Mouse (Mus musculus) spleen, adult 18-20 months (tissue): Measurements from ENCODE around the gene Emc7.
"Not testable (repeated sequence)": the region's sequence is repeated elsewhere in the genome, so short reads cannot be mapped to it uniquely, and the experiment has no call there.

Source experiments
- DNase-seq, 2 experiments: peaks; one replicate each; pipeline ENCODE4 v3.0.0; 2022; ENCODE audit warnings: mixed read lengths in 2 of 2

The Emc7 gene

DNA sequence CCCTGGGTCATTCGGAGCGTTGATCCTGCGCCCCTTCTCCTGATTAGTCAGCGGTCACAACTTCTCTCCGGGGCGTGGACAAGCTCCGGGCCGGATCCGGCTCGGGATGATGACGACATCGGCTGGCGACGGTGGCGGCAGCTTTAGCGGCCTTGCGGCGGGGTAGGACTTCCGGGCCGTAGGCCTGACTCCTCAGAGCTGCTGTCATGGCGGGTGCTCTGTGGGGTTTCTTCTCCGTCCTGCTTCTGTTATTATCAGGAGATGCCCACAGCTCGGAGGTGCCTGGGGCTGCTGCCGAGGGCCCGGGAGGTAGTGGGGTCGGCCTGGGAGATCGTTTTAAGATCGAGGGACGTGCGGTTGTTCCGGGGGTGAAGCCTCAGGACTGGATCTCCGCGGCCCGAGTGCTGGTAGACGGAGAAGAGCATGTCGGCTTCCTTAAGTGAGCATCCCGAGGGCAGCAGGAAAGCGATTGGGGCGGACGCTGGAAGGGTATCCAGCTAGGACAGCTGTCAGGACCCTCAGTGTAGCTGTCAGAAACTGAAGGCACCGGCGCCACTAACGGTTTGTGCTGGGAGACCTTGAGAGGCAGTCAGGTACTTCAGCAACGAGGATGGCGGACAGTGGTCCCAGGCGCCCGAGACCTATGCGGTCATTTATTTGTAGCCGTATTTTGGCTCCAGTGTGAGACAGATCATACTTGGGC is at the start of gene Emc7:
Emc7 (plus strand) TSS at position 136 of the 703 bp plus-strand sequence.
- peak; percentile 95 to 96 for DNase-seq

DNA sequence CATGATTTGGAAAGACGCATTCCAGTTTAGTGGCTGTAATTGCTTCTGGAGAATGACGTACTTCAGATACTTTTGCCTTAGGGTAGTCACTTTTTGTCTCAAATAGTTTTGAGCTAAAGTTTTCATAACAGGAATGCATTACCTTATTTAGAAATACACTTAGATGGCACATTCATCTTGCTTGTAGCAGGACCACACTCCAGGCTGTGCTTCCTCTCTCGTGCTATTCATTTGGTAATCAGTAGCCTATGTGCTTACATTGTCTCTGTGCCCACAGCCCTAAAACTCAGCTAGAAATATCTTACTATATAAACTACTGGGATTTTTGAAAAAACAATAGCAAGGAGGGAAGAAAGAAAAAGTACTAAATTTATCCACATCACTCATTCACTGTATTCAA is 47.8 kb upstream of the Emc7 start:
- DNase-seq: no peak

DNA sequence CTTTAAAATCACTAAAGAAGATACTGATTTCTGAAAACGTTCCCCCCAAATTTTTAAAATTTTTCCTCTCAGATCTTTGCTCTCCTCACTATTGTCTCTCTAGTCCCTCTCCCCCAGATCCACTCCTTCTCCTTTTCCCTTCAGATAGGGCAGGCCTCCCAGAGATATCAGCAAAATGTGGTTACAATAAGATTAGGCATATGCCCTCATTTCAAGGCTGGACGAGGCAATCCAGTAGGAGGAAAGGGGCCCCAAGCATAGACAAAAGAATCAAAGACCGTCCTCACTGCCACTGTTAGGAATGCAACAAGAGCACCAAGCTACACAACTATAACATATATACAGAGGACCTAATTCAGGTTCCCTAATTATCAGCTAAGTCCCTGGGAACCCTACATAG is 29.5 kb upstream of the Emc7 start:
- DNase-seq: no peak

DNA sequence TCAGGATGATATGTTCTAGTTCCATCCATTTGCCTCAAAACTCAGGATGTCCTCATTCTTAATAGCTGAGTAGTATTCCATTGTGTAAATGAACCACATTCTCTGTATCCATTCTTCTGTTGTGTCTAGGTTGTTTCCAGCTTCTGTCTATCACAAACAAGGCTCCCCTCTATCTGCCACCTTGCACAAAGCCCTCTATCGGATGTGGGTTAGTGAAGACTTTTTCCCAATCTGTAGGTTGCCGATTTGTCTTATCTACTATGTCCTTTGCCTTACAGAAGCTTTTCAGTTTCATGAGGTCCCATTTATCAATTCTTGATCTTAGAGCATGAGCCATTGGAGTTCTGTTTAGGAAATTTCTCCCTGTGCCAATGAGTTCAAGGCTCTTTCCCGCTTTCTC is 26.3 kb upstream of the Emc7 start:
- DNase-seq: not testable (repeated sequence)

DNA sequence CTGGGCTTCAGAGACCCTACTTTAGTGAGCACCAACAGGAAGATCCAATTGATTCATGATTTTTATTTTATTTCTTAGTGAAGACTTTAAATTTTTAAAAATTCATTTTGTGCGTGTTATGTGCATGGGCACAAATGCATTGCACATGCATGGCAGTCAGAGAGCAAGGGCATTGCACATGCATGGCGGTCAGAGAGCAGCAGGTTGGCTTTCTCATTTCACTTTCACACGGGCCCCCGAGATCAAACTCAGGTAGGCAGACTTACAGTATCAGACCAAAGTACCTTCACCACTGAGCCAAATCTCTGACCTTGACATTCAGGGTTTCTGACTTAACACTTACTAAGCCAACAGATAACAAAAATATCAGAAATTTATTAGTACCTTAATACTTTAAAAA is 25.1 kb upstream of the Emc7 start:
- no peak for DNase-seq

DNA sequence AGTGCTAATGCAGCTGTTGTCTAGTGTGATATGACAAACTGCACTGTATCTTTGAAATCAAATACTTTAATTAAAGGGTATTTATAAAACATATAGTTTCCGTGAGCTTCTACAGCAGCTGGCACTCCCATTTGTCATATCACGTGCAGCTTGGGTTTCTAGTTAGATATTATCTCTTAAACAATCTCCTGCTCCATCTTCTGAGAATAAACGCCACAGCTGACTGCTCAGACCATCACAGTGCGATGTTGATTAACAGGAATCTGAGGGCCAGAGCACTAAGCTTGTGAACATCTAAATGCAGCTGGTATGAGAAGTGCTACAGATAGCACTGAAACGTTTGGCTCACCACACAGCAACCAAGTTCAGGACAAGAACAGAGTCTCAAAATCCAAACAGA is 24.4 kb upstream of the Emc7 start:
- DNase-seq: no peak

DNA sequence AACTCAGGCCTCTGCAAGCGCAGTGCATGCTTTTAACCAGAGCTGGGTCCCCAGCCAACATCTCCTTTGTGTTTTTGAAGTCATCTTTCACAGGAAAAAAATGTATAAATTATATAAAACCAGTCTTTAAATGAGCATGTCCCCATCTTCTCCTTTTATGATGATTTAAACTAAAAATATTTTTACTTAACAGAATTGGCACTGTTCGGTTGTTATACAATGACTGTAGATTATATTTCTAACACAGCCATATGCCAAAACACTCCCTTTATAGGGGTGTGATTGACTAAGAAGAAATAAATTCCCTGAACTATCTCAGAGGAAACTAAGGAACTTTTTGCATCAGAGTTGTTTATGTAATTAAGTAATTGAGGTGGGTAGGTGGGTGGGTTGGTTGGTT is 22.3 kb upstream of the Emc7 start:
- no peak for DNase-seq

DNA sequence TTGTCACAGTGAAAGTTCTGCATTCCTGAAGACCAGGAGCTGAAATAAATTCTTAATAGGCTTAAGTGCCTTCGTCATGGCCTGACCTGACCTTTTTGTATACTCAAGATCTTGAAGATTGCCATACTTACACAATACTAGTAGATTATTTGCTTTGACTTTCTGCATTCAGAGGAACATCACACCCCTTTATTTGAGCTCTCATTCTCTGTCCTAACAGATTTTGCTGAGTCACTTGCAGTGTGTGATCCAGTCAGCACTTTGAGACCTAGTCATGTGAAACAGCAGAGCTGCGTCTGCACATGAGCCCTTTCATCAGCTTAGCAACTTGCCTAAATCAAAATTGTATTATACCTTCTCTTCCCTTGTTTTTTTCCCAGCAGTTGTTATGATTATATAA is 21.4 kb upstream of the Emc7 start:
- no peak for DNase-seq

DNA sequence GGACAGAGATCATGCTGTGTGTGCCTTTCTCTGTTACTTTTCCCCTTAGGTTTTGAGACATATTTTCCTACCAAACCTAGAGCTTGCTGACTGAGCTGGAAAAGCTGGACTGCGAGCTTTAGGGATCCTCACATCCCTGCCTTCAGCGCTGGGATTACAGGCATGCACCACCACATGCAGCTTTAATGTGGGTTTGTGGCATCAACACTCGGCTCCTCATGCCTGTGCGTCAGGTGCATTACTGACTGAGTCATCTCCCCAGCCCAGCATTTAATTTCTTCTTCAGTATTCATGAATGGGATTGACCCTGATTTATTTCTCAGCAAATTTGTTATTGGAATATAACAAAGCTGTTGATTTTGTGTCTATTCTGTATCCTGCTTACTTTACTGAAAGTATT is 18.5 kb upstream of the Emc7 start:
- DNase-seq: no peak

DNA sequence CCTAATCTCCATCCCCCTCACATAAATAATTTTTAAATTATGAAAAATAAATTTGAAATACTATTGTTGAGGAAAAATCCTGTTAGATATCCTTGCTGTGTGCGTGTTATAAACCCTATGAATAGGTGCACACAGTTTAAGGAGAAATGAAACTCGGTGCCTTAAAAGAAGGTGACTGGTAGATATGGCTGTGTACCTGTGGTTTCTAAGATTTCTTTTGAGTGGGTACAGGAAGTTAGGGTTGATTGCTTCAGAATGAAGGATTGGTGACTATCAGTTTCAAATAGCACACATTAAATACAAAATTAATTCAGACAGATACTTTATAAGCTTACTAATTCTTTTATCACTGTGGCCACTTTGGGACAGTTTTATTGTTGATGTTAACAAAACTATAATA is 17.2 kb upstream of the Emc7 start:
- no peak for DNase-seq

DNA sequence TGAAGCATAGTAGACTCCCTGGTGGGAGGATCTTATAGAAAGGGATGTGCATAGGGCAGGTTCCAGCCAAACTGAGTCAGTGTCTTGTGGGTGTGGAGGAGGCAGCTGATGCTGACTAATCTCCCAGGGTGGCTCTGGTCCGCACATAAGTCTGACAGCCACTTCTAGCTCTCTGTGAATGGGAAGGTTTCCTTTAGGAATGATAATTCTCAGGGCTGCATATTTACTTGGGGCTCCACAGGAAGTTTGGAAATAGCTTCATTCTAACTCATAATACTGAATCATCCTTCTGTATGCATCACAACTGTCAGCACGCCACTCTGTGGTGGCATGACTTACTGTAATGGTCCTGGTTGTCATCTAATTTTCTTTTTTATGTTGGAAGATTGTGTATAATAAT is 11.3 kb upstream of the Emc7 start:
- DNase-seq: no peak

DNA sequence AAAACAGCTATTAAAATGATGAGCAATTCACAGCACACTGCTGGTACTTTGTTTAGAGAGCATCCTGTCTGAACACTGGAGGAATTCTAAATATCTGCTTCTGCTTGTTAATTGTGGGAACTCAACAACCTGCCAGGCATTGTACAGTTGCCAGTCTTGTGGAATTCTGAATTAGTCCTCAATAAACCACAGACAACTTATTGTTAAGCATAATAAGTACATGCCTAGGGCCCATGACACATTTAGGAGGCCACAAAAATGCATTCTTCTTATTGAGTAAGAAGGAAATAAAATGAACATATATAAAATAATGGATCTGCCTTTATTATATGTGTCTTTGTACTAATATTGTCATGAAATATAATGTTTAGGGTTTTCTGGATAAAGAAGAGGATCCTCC is 9.3 kb upstream of the Emc7 start:
- no peak for DNase-seq

DNA sequence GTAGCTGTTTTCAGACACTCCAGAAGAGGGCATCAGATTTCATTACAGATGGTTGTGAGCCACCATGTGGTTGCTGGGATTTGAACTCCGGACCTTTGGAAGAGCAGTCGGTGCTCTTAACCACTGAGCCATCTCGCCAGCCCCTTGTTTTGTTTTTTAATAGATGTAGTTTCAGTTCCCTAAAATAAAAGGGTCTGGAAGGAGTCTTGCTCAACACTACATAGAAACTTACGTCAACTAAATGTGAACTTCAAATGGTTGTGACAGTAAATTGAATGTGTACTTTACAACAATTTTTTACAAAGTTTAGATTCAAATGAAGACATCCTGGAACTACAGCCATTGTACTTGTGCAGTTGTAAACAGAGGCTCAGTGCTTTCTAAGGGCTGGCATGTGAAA is 6.8 kb upstream of the Emc7 start:
- not testable (repeated sequence) for DNase-seq

DNA sequence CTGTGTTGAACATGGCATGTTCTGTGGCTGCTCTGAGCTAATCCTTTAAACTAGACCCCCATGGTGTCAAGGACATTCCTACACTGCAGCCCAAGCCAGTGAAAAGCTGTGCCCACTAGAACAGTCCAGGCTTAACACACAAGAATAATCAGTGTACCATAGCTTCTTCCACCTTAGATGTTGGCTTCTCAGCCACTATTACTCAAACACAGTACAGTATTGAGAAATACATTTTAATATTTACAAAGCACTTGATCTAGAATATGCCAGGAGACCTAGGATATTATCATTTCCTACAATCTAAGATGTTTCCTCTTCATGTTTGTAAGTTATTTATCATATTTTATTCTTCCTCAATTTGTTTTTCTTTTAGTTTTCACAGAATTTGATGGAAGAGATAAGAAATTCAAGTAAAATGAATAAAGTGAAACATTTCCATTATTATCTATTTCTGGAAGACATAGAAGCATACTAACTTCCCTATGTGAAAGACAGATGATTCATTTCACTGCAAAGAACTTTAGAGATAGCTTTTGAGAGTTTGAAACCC is 6.2 kb upstream of the Emc7 start:
- DNase-seq: no peak

DNA sequence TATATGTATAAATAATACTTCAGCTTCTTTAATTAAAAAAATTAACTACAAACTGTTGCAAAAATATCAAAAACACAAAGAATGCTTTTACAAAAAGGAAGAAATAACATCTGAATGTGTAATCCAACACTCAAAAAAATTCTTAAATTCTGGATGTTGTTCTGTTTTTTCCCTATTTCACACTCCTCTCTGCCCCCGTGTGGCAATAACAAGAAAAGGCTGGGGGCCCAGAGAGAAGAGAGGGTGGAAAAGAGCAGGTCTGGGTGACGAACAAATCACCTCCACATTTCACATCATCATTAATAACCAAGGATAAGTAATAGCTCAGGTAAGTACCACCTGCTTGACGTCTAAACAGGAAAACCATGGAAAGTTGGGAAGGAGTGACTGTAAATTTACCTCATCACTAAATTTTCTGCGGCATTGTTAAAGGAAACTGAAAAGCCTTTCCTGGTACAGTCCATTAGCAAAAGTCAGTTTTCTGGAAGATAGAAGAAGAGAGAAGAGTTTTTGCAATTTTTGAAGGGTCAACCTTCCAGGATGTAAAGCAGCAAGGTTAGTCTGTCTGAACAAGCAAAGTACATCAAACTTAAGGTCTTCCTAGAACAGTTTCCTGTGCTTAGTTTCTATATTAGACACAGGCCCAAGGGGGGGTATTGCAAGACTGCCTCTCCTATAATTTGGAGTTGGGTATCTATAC is 5.0 kb upstream of the Emc7 start:
- peak in 1 of 2 experiments; percentile 25 for DNase-seq

DNA sequence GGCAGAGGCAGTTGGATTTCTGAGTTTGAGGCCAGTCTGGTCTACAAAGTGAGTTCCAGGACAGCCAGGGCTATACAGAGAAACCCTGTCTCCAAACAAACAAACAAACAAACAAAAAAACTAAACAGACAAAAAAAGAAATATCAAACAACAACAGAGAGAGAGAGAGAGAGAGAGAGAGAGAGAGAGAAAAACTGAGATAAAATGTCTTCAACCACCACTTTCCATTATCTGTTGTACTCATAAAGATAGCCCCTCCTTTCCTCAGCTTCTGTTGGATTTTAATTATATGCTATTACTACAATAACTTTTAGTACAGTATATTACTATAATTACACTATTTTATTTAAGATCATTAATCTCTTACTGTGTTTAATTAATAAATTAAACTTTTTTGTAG is 2.3 kb upstream of the Emc7 start:
- DNase-seq: not testable (repeated sequence)

DNA sequence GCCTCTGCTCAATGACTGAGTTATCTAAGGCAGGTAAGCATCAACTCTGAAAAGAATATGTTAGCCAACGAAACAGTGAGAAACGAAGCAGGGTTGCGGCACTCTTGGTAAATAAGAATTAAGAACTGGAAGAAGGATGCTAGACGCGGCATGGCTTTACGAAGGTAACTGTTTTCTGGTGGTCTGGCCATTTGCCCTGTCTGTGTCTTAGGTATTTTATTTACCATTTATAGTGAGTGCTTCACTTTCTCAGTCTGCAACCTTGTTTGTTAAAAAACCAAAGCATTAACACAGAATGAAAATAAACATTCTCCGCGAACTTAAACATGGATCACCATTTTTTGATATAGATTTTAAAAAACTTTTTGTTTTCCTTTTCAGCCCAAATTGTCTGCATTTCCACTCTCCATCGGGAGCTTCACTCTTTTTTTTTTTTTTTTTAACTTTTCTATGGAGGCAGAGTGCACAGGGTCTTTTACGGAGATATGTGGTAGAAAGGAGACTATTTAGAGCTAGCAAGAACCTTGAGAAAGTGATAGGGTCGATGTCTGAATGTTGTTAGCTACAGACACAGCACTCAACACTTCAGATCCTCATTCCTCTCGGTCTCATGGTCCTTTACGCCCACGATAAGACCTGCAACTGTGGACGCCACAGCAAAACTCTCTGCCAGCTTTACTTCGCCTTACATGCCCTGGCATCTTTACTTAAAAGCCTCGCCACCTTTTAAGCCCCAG is 504 bp upstream of the Emc7 start:
- no peak for DNase-seq

DNA sequence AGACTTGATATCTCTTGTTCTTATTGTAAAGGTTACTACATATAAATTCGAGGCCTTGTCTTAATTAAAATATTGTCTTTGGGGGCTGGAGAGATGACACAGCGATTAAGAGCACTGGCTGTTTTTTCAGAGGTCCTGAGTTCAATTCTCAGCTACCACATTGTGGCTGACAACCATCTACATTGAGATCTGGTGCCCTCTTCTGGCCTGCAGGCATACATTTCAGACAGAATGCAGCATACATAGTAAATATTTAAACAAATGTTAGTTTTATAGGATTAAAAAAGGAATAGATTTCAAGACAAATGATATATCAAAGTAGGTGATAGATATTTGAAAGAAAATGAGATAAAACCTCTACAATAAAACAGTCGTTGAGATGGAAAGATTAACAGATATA is 5.8 kb downstream of the Emc7 start:
- DNase-seq: no peak

DNA sequence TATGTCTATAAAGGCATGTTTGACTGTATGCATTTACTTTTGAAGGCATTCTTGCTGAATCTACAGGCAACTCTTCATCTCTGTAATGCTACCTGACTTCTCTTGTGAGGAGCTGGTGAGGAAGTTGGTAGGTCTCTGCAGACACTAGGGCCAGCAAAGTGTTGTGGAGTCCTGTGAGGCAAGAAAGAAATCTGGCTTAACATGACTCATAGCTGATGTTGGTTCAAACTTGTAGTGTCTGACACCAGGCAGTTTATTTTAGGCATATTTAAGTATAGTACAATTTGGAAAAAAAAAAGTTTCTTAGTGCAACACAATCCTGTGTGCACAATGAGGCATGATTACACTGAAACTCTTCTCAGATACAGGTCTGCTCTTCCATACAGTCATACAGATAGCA is 14.7 kb downstream of the Emc7 start:
- DNase-seq: no peak

DNA sequence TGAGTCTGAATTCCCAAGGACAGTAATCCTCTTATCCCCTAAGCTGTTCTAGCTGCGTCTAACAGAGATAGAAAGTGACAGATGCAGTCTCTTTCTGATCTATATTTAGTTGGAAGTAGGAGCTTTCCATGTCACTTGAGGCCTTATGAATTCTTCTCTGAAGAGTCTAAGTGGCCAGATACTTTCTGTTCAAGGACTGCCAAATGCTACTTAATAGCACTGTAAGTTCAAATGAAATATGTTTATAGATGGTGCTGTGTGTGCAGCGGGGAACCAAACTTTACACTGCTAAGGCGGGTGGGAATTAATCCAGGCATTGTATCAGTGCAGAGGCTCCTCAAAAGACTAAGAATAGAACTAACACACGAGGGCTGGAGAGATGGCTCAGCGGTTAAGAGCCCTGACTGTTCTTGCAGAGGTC is 16.2 kb downstream of the Emc7 start:
- DNase-seq: no peak

DNA sequence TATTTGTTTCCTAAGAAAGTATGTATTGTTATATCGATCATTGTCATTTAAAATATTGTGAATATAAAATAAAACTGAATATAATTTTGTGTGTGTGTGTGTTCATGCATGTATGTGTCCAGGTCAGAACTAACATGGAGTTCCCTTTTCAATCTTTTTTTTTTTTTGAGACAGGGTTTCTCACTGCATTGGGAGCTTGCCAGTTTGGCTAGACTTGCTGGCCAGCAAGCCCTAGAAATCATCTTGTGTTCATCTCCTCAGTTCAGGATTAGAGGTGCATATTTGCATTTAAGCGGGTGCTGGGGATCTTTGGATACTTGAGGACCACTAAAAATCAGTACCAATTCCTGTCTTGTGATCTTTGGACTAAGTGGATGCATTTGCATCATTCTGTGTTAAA is 17.3 kb downstream of the Emc7 start:
- DNase-seq: no peak

DNA sequence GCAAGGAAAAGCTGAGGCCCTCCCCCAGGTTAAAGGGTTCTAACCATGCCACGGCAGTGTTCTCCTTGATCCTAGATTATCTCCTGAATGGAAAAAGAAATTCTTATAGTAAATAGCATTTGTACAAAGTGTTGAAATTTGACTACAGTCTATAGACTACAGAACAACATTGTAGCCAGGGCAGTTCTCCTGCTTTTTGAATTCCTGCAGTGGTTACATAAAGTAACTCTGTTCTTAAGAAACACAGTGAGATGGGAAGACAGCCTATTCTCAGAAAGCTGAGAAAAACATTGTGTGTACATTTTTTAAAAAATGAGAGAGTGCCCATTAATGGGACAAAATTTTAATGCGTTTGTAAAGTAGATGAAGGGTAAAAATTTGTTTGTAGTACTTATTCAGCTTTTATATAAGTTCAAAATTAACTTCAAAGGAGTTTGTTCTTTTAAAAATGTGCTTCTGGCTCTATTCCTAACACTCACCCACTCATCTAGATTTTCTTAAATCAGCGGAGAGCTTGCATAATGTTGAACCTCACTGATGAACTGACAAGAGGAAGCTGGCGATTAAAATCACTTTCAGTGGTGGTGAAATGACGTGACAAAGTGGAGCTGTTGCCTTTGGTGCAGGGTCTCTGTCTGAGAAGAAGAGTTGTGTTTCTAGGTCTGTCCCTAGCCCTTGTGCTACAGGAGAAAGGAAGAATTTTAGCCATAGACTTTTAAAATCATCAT is 20.4 kb downstream of the Emc7 start:
- DNase-seq: no peak

DNA sequence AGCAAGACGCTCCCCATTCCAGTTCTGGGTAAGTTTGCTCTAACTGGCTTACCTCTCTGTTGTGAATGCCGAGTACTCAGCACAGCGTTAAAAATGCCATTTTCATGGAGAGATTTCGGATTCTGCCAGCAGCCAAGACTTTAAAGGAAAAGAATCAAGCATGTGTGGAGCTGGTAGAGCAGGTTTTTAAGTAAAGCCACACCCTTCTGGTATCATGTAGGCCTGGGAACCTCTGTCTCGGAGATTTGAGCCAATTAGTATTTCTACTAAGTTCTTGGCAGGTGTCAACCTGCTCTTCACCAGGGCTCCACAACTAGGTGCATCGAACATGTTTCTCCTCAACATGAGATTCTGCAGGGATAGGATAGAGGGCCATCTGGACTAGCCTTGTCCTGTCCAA is 21.8 kb downstream of the Emc7 start:
- no peak for DNase-seq
